Mouse (Mus musculus): ENCODE data around the gene Ccdc88b. TPM values are rescaled to one million over a fixed set of nuclear protein-coding genes. Genes with fewer than 3 reads are reported as not detected.
A peak's percentile ranks its signal among the peaks of the same experiment; 100 is the strongest.

The Ccdc88b gene
- polyA plus RNA-seq, 1 experiment from 2014 or later, result 0.51 TPM

DNA sequence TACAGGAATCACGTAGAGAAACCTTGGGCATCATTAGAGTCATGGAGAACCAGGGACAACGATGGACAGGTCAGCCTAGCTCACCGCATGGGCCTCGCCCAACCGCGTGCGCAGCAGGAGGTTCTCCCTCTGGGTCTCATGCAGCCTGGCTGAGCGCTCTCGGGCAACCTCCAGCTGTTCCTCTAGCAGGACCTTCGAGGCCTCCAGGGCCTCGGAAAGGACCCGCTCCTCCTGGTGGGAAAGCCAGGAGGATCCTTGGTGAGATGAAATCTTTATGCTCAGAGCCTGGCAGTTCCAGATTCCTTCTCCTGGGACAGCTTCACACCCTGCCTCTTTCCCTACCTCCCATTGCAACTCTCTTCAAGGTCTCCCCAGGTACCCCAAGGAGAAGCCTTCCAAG is 3.4 kb downstream of the Ccdc88b start:
- Histone ChIP-seq H3K4me2 (replicated peaks; ENCODE audit: low read depth, low read length) (no peak overlapping the region), H3K4me3 (ENCODE audit: low read length) (no peak overlapping the region), H3K27ac (ENCODE audit: low read depth, low read length) (no peak overlapping the region), H3K9me3 (ENCODE audit: control insufficient read depth, low read length) (no peaks in the 10 kb centered on the region), H3K27me3 (ENCODE audit: control insufficient read depth, insufficient read depth, low read length) (peaks cover 12% of the 10 kb centered on the region), H3K36me3 (ENCODE audit: control insufficient read depth, insufficient read depth, low read length) (no peaks in the 10 kb centered on the region), H3K4me1 (ENCODE audit: control insufficient read depth, insufficient read depth, low read length) (peaks cover 8% of the 10 kb centered on the region; the same call in 1 of the 2 replicates), H3K9ac (ENCODE audit: low read depth, low read length) (no peak overlapping the region)
- WGBS, result 84% methylated on average over 12 of the region's 12 CpGs
- ATAC-seq (ENCODE audit: low FRiP score, low TSS enrichment), result no peak

DNA sequence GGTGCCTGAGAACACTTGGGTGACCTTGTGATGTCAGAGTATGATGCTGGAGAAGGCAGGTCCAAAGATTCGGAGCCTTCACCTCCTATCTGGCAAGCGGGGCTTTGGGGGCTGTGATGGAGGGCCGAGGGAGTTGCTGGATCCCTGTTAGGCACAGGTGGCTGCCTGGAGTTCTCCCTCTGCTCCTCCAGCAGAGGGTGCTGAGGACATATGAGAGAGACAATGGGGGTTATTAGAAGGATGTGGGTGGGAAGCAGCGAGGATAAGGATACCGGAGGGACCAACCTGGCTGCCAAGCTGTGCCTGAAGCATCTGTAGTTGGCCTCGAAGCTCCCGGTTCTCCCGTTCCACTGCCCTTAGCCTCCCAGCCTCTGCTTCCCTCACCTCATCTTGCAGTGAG is 4.1 kb downstream of the Ccdc88b start:
- Histone ChIP-seq H3K27me3 (ENCODE audit: control insufficient read depth, insufficient read depth, low read length) (peaks cover 20% of the 10 kb centered on the region), H3K4me1 (ENCODE audit: control insufficient read depth, insufficient read depth, low read length) (peaks cover 8% of the 10 kb centered on the region; the same call in 1 of the 2 replicates)

DNA sequence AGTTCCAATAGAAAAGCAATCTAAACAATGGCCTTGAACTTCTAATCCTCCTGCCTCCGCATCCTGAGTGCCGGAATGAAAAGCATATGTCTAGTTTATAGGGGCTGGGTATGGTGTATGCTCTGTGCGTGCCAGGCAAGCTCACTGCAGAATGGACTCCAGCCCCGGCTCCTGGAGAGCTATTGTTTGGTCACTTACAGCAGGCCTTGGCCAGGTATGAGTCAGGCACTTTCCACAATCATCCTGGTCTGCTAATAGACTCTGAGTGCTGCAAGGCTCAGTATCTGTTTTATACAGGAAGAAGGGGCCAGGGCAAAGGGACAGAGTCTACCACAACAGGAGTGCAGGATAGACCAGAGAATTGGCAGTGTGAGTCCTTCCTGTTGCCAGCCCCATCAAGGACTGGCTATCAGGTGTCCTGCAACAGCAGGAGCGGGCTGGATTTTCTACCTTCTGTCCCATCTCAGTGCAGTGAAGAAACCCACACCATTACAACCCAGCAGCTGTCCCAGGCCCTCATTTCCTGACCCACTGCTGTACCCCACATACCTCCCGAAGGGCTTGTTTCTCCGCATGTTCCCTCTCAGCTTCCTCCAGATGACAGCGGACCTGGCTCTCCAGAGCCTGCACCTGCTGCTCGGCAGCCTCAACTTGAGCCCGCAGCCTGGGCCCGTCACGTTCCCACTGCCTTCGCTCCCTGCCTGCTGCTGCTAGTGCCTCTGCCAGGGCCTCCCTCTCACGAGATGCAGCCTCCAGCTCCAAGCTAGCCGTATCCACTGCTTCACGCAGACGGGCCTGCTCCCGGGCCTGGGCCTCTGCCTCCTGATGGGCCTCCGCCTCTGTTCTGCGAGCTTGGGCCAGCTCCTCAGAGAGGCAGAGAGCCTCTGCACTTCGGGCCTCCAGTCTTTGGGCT is 5.4 kb downstream of the Ccdc88b start:
- Histone ChIP-seq H3K27ac (ENCODE audit: low read depth, low read length) (no peak overlapping the region), H3K27me3 (ENCODE audit: control insufficient read depth, insufficient read depth, low read length) (peaks cover 31% of the 10 kb centered on the region), H3K9ac (ENCODE audit: low read depth, low read length) (no peak overlapping the region), H3K4me1 (ENCODE audit: control insufficient read depth, insufficient read depth, low read length) (peaks cover 15% of the 10 kb centered on the region), H3K9me3 (ENCODE audit: control insufficient read depth, low read length) (no peaks in the 10 kb centered on the region), H3K4me3 (ENCODE audit: low read length) (no peak overlapping the region), H3K36me3 (ENCODE audit: control insufficient read depth, insufficient read depth, low read length) (no peaks in the 10 kb centered on the region), H3K4me2 (replicated peaks; ENCODE audit: low read depth, low read length) (no peak overlapping the region)
- 79% methylated on average over 21 of the region's 21 CpGs for WGBS
- no peak for ATAC-seq (ENCODE audit: low FRiP score, low TSS enrichment)

More for the DNA sequence above, 4.1 kb downstream of the Ccdc88b start:
- WGBS, result 78% methylated on average over 8 of the region's 8 CpGs
- Histone ChIP-seq H3K27ac (ENCODE audit: low read depth, low read length) (no peak overlapping the region), H3K9ac (ENCODE audit: low read depth, low read length) (no peak overlapping the region), H3K4me2 (replicated peaks; ENCODE audit: low read depth, low read length) (no peak overlapping the region), H3K4me3 (ENCODE audit: low read length) (no peak overlapping the region), H3K36me3 (ENCODE audit: control insufficient read depth, insufficient read depth, low read length) (no peaks in the 10 kb centered on the region), H3K9me3 (ENCODE audit: control insufficient read depth, low read length) (no peaks in the 10 kb centered on the region)
- ATAC-seq (ENCODE audit: low FRiP score, low TSS enrichment), result no peak

DNA sequence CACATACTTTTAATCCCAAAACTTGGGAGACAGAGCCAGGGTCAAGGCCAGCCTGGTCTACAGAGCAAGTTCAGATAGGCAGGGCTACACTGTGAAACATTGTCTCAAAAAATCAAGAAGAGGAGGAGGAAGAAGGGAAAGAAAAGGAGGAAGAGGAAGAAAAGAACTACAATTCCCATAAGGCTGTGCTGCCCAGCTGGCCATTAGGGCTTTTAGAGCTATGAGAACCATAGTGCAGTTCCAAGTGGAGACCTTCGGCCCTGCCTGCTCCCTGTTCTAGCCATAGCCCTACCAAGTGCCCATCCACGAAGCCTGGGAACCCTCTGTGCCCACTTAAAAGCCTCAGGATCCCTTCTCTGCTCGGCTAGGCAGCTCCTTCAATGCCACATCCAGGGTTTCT is 6.5 kb downstream of the Ccdc88b start:
- WGBS, result 80% methylated on average over 3 of the region's 3 CpGs
- Histone ChIP-seq H3K9ac (ENCODE audit: low read depth, low read length) (no peak overlapping the region), H3K9me3 (ENCODE audit: control insufficient read depth, low read length) (no peaks in the 10 kb centered on the region), H3K27ac (ENCODE audit: low read depth, low read length) (no peak overlapping the region), H3K4me1 (ENCODE audit: control insufficient read depth, insufficient read depth, low read length) (peaks cover 15% of the 10 kb centered on the region), H3K4me2 (replicated peaks; ENCODE audit: low read depth, low read length) (no peak overlapping the region), H3K27me3 (ENCODE audit: control insufficient read depth, insufficient read depth, low read length) (peaks cover 42% of the 10 kb centered on the region), H3K4me3 (ENCODE audit: low read length) (no peak overlapping the region), H3K36me3 (ENCODE audit: control insufficient read depth, insufficient read depth, low read length) (no peaks in the 10 kb centered on the region)
- ATAC-seq (ENCODE audit: low FRiP score, low TSS enrichment), result no peak

DNA sequence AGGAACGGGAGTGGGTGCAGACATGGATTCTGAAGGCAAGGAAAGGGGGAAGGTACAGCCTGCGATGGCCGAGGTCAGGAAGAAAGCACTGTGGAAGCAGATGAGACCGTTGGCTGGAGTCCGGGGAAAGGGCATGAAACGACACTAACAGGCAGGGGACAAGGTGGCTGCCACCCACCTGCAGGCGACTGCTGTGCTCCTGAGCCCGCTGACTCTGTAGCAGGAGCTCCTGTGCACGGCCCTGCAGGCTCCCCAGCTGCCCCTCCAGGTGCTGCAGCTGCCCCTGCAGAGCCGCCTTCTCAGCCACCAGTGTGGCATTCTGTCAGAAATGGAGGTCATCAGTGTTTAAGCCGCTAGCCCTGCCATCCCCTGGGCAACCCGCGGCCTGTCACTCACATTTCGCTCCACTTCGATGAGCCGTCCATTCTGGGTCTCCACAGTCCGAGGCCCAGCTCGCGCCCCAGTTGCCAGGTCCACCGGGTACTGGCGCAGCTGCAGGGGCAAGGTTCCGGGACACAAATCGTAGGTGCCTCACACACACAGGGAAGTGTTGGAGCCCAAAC is 8.4 kb downstream of the Ccdc88b start:
- no peak for ATAC-seq (ENCODE audit: low FRiP score, low TSS enrichment)
- Histone ChIP-seq H3K27ac (ENCODE audit: low read depth, low read length) (no peak overlapping the region), H3K4me3 (ENCODE audit: low read length) (no peak overlapping the region), H3K36me3 (ENCODE audit: control insufficient read depth, insufficient read depth, low read length) (no peaks in the 10 kb centered on the region), H3K4me1 (ENCODE audit: control insufficient read depth, insufficient read depth, low read length) (peaks cover 7% of the 10 kb centered on the region; the same call in 1 of the 2 replicates), H3K27me3 (ENCODE audit: control insufficient read depth, insufficient read depth, low read length) (peaks cover 45% of the 10 kb centered on the region), H3K4me2 (replicated peaks; ENCODE audit: low read depth, low read length) (no peak overlapping the region), H3K9me3 (ENCODE audit: control insufficient read depth, low read length) (no peaks in the 10 kb centered on the region), H3K9ac (ENCODE audit: low read depth, low read length) (no peak overlapping the region)
- 72% methylated on average over 23 of the region's 23 CpGs for WGBS

DNA sequence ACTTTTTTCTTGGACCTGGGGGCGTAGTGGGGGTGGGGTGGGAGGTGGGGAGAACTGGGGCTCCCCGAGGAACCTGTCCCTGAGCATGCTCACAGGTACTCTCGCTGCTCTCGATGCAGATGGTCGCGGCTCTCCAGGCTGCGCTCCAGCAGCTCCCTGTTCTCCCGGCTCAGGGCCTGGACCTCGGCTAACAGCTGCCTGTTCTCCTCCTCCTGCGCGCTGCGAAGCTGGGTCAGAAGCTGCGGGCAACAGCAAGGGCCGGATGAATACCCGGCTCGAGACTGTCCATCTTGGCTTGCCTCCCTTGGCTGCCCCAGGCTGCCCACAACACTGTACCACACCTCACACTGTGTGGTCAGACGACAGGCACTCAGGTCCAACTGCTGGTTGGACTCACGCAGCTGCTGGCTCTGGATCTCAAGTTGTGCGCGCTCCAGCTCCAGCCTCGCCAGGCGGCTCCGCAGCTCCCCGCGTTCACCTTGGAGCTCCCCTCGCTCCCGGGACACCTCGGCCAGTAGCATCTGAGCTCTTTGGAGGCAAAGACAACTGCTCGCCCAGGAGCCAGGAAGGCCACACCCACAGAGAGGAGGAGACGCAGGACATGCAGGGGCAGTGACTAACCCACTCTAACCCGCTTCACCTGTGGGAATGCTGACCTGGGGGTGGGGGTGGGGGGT is 10.0 kb downstream of the Ccdc88b start:
- Histone ChIP-seq H3K9ac (ENCODE audit: low read depth, low read length) (no peak overlapping the region; the same call in 1 of the 2 replicates), H3K4me3 (ENCODE audit: low read length) (peak overlapping the region; percentile 23), H3K36me3 (ENCODE audit: control insufficient read depth, insufficient read depth, low read length) (no peaks in the 10 kb centered on the region), H3K27ac (ENCODE audit: low read depth, low read length) (no peak overlapping the region), H3K4me1 (ENCODE audit: control insufficient read depth, insufficient read depth, low read length) (peaks cover 7% of the 10 kb centered on the region; the same call in 1 of the 2 replicates), H3K9me3 (ENCODE audit: control insufficient read depth, low read length) (no peaks in the 10 kb centered on the region), H3K4me2 (replicated peaks; ENCODE audit: low read depth, low read length) (peak overlapping the region; percentile 38), H3K27me3 (ENCODE audit: control insufficient read depth, insufficient read depth, low read length) (peaks cover 43% of the 10 kb centered on the region)
- WGBS, result 4% methylated on average over 31 of the region's 31 CpGs
- ATAC-seq (ENCODE audit: low FRiP score, low TSS enrichment), result peak; percentile 47

DNA sequence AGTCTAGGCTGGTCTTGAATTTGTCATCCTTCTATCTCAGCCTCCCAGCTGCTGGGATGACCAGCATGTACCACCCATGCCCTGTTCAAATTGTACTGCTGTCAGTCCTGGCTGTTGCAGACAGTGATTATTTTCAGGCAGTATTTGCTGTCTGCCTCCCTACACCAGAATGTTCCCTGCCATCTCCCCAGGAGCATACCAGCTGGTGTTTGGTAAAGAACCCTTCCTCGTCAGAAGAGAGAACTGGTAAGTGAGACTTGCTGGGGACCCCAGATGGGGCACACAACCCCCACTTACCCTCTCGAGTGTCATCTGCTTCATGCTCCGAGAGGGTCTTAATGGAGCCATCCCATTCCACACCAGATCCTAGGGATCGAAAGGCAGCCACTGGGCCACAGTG is 12.0 kb downstream of the Ccdc88b start:
- peaks cover 10% of the 10 kb centered on the region for H3K4me1 ChIP-seq (ENCODE audit: control insufficient read depth, insufficient read depth, low read length)
- H3K36me3 ChIP-seq (ENCODE audit: control insufficient read depth, insufficient read depth, low read length), result no peaks in the 10 kb centered on the region
- H3K27me3 ChIP-seq (ENCODE audit: control insufficient read depth, insufficient read depth, low read length), result peaks cover 48% of the 10 kb centered on the region
- H3K4me2 ChIP-seq (replicated peaks; ENCODE audit: low read depth, low read length), result no peak overlapping the region
- H3K9me3 ChIP-seq (ENCODE audit: control insufficient read depth, low read length), result no peaks in the 10 kb centered on the region
- H3K4me3 ChIP-seq (ENCODE audit: low read length), result no peak overlapping the region
- no peak overlapping the region for H3K27ac ChIP-seq (ENCODE audit: low read depth, low read length)
- WGBS, result 79% methylated on average over 4 of the region's 4 CpGs
- no peak overlapping the region for H3K9ac ChIP-seq (ENCODE audit: low read depth, low read length)
- ATAC-seq (ENCODE audit: low FRiP score, low TSS enrichment), result no peak

DNA sequence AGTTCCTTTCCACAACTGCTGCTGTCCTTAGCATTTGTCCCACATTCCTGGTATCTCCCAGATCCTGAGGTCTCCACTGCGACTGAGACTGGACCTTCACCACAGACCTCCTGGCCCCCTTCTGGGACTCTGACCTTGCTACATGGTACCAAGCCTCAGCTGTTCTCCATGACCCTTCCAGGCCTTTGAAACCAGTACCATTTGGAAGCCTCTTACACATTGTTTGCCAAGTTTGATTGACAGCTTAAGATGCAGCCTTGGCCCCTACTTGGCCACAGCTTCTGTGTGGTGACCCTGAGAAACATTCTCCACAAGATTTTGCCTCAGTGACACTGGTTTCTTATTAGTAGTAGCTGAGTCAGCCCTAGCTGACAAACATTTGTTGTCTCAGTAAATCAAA is 15.7 kb downstream of the Ccdc88b start:
- no peak overlapping the region for H3K4me2 ChIP-seq (replicated peaks; ENCODE audit: low read depth, low read length)
- H3K36me3 ChIP-seq (ENCODE audit: control insufficient read depth, insufficient read depth, low read length), result 0 out of 2 replicates have a peak, but pooled peaks cover 1% of the 10 kb centered on the region
- no peak overlapping the region for H3K9ac ChIP-seq (ENCODE audit: low read depth, low read length)
- no peaks in the 10 kb centered on the region for H3K9me3 ChIP-seq (ENCODE audit: control insufficient read depth, low read length)
- H3K27ac ChIP-seq (ENCODE audit: low read depth, low read length), result no peak overlapping the region
- peaks cover 12% of the 10 kb centered on the region for H3K4me1 ChIP-seq (ENCODE audit: control insufficient read depth, insufficient read depth, low read length)
- no peak overlapping the region for H3K4me3 ChIP-seq (ENCODE audit: low read length)
- ATAC-seq (ENCODE audit: low FRiP score, low TSS enrichment), result no peak
- WGBS, result 55% methylated on average over 1 of the region's 1 CpGs
- peaks cover 17% of the 10 kb centered on the region for H3K27me3 ChIP-seq (ENCODE audit: control insufficient read depth, insufficient read depth, low read length)

Measured in kidney, embryonic 14.5 days (tissue).